Mouse (Mus musculus) erythroid progenitor cell, adult 5-6 weeks (primary cell): ENCODE measurements around the gene Evx2. TPM values are rescaled to one million over a fixed set of nuclear protein-coding genes. Genes with fewer than 3 reads are reported as not detected.

Source experiments
- ATAC-seq: replicated peaks from 2 replicates; pipeline ENCODE4 v1.8.0; 2016; ENCODE audit warnings: moderate number of reproducible peaks, mild to moderate bottlenecking, moderate TSS enrichment, inconsistent platforms; ENCODE audit not compliant: poor library complexity, low FRiP score, severe bottlenecking
- total RNA-seq, 2 experiments: library from RNA; stranded (forward) in 1 of 2; stranded (reverse) in 1 of 2; fragments of 150-400 nt in 1 of 2; fragments of 186-747, 209-891 nt in 1 of 2; gene quantifications; 2 replicates each; pipeline versions ENCODE4 v1.2.3 to v1.2.4; 2015 to 2017; ENCODE audit warnings: low replicate concordance in 2 of 2

Gene Evx2
- total RNA-seq, 2 experiments from 2014 or later, result not detected

- no peak for ATAC-seq
These were observed 5.4 kb downstream of the Evx2 start for GRCm38 (mm10) chr2:74653781-74654535.

- ATAC-seq, result no peak
These were observed 6.4 kb downstream of the Evx2 start for GRCm38 (mm10) chr2:74652996-74653340.

GRCm38 (mm10) chr2:74647082-74647864 is 12.1 kb downstream of the Evx2 start:
- no peak for ATAC-seq

- ATAC-seq, result no peak
These were observed 13.7 kb downstream of the Evx2 start for GRCm38 (mm10) chr2:74645631-74646030.

GRCm38 (mm10) chr2:74642431-74642830 is 16.9 kb downstream of the Evx2 start:
- no peak for ATAC-seq

- no peak for ATAC-seq
These were observed 23.9 kb downstream of the Evx2 start for GRCm38 (mm10) chr2:74635412-74635811.

GRCm38 (mm10) chr2:74620368-74620767 is 39.0 kb downstream of the Evx2 start:
- ATAC-seq, result no peak

- ATAC-seq, result no peak
These were observed 39.6 kb downstream of the Evx2 start for GRCm38 (mm10) chr2:74619676-74620246.

GRCm38 (mm10) chr2:74617706-74618105 is 41.7 kb downstream of the Evx2 start:
- ATAC-seq, result no peak

GRCm38 (mm10) chr2:74611406-74611805 is 48.0 kb downstream of the Evx2 start:
- ATAC-seq, result no peak

- no peak for ATAC-seq
These were observed 50.0 kb downstream of the Evx2 start for GRCm38 (mm10) chr2:74609350-74609749.

GRCm38 (mm10) chr2:74606087-74606760 is 53.1 kb downstream of the Evx2 start:
- ATAC-seq, result no peak

GRCm38 (mm10) chr2:74604011-74604410 is 55.3 kb downstream of the Evx2 start:
- no peak for ATAC-seq

Other genes with a start within 250 kb of the Evx2 start
- gene Lnpk, start 80.1 kb downstream of the Evx2 start, total RNA-seq (2015; ENCODE audit: low replicate concordance), result 92.2 and 105 TPM in 2 replicates
- 137 and 183 TPM in 2 replicates for gene Lnpk, start 80.1 kb downstream of the Evx2 start, total RNA-seq (2017; ENCODE audit: low replicate concordance)
- gene Hoxd13, start 8.8 kb upstream of the Evx2 start, total RNA-seq (2015; ENCODE audit: low replicate concordance), result not detected in 2 replicates
- gene Hoxd13, start 8.8 kb upstream of the Evx2 start, total RNA-seq (2017; ENCODE audit: low replicate concordance), result not detected in 2 replicates
- gene Hoxd12, start 15.5 kb upstream of the Evx2 start, total RNA-seq (2015; ENCODE audit: low replicate concordance), result not detected in 2 replicates
- not detected in 2 replicates for gene Hoxd12, start 15.5 kb upstream of the Evx2 start, total RNA-seq (2017; ENCODE audit: low replicate concordance)
- gene Hoxd11, start 20.0 kb upstream of the Evx2 start, total RNA-seq (2015; ENCODE audit: low replicate concordance), result not detected in 2 replicates
- gene Hoxd11, start 20.0 kb upstream of the Evx2 start, total RNA-seq (2017; ENCODE audit: low replicate concordance), result not detected in 2 replicates
- not detected in 2 replicates for gene Hoxd10, start 32.4 kb upstream of the Evx2 start, total RNA-seq (2015; ENCODE audit: low replicate concordance)
- gene Hoxd10, start 32.4 kb upstream of the Evx2 start, total RNA-seq (2017; ENCODE audit: low replicate concordance), result not detected in 2 replicates
- gene Hoxd9, start 38.2 kb upstream of the Evx2 start, total RNA-seq (2015; ENCODE audit: low replicate concordance), result not detected in 2 replicates
- not detected in 2 replicates for gene Hoxd9, start 38.2 kb upstream of the Evx2 start, total RNA-seq (2017; ENCODE audit: low replicate concordance)
- not detected in 2 replicates for gene Hoxd8, start 45.1 kb upstream of the Evx2 start, total RNA-seq (2015; ENCODE audit: low replicate concordance)
- not detected in 2 replicates for gene Hoxd8, start 45.1 kb upstream of the Evx2 start, total RNA-seq (2017; ENCODE audit: low replicate concordance)
- not detected in 2 replicates for gene Hoxd3, start 52.4 kb upstream of the Evx2 start, total RNA-seq (2015; ENCODE audit: low replicate concordance)
- gene Hoxd3, start 52.4 kb upstream of the Evx2 start, total RNA-seq (2017; ENCODE audit: low replicate concordance), result not detected in 2 replicates
- gene Hoxd4, start 52.4 kb upstream of the Evx2 start, total RNA-seq (2015; ENCODE audit: low replicate concordance), result not detected in 2 replicates
- not detected in 2 replicates for gene Hoxd4, start 52.4 kb upstream of the Evx2 start, total RNA-seq (2017; ENCODE audit: low replicate concordance)
- gene Gm28230, start 67.2 kb upstream of the Evx2 start, total RNA-seq (2015; ENCODE audit: low replicate concordance), result not detected in 2 replicates
- gene Gm28230, start 67.2 kb upstream of the Evx2 start, total RNA-seq (2017; ENCODE audit: low replicate concordance), result not detected in 2 replicates
- gene Hoxd1, start 103.4 kb upstream of the Evx2 start, total RNA-seq (2015; ENCODE audit: low replicate concordance), result not detected in 2 replicates
- gene Hoxd1, start 103.4 kb upstream of the Evx2 start, total RNA-seq (2017; ENCODE audit: low replicate concordance), result not detected in 2 replicates
- 13.0 and 24.7 TPM in 2 replicates for gene Mtx2, start 166.2 kb upstream of the Evx2 start, total RNA-seq (2015; ENCODE audit: low replicate concordance)
- 7.2 and 11.7 TPM in 2 replicates for gene Mtx2, start 166.2 kb upstream of the Evx2 start, total RNA-seq (2017; ENCODE audit: low replicate concordance)